Mouse (Mus musculus): ENCODE data around the gene Reln.

DNA sequence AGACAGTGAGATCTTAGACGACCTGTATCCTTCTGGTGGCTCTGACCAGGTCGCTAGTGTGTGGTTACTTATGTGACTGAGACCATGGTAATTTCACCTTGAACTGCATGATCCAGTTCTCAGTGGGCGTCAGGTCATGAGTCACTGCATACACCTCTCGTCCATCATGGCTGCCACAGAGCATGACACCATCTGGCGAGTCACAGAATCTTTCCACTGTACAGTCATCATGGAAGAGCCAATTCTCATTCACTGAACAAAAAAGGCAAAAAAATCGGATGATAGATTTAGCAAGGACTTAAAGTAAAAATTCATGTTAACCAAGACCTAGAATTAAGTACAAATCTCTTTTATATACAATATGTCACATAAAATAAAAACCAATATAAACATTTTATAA is 424.2 kb downstream of the Reln start:
- TF ChIP-seq CTCF (IDR thresholded peaks at IDR 0.05; ENCODE audit: borderline replicate concordance, insufficient read depth, low read depth, low read length) (no peak), POLR2A (IDR thresholded peaks at IDR 0.05; ENCODE audit: borderline replicate concordance, insufficient read depth, low read length) (no peak)

Data from cerebellum, adult 2 months (tissue).